Mouse (Mus musculus) forebrain, embryonic 15.5 days (tissue): ENCODE measurements around the gene Klre1. TPM values are rescaled to one million over a fixed set of nuclear protein-coding genes. Genes with fewer than 3 reads are reported as not detected.

Experiments
- ATAC-seq: fragments of 200-750 bp; cut with Nextera tagmentation; replicated peaks from 2 replicates; pipeline ENCODE4 v1.8.0; 2017; ENCODE audit warnings: mild to moderate bottlenecking, moderate TSS enrichment, moderate library complexity
- H3K27ac ChIP-seq: fragments of 300-500 bp; sonication (generic); replicated peaks from 2 replicates; pipeline ENCODE4 v1.5.1; 2015; ENCODE audit warnings: mild to moderate bottlenecking, inconsistent platforms
- H3K27me3 ChIP-seq: fragments of 300-500 bp; sonication (generic); 2 replicates; pipeline ENCODE4 v1.6.1; 2015; ENCODE audit warnings: inconsistent platforms
- H3K36me3 ChIP-seq: fragments of 300-500 bp; sonication (generic); 2 replicates; pipeline ENCODE4 v1.6.1; 2015; ENCODE audit warnings: mild to moderate bottlenecking, inconsistent platforms
- H3K4me1 ChIP-seq: fragments of 300-500 bp; sonication (generic); 2 replicates; pipeline ENCODE4 v1.6.1; 2015; ENCODE audit warnings: inconsistent platforms
- H3K4me2 ChIP-seq: fragments of 300-500 bp; sonication (generic); replicated peaks from 2 replicates; pipeline ENCODE4 v1.6.1; 2015; ENCODE audit warnings: mild to moderate bottlenecking, inconsistent platforms
- H3K4me3 ChIP-seq: fragments of 300-500 bp; sonication (generic); 2 replicates; pipeline ENCODE4 v1.5.1; 2015; ENCODE audit warnings: mild to moderate bottlenecking, inconsistent platforms
- H3K9ac ChIP-seq: fragments of 300-500 bp; sonication (generic); replicated peaks from 2 replicates; pipeline ENCODE4 v1.6.1; 2015; ENCODE audit warnings: mild to moderate bottlenecking, inconsistent platforms
- H3K9me3 ChIP-seq: fragments of 300-500 bp; sonication (generic); 2 replicates; pipeline ENCODE4 v1.6.1; 2016; ENCODE audit warnings: inconsistent platforms
- WGBS: fragments of 180-500 bp; shearing (Covaris S2); methylation state at CpG from one replicate; pipeline ENCODE4 v1.1.7; 2015; ENCODE audit warnings: mixed read lengths; 5-methylcytosine and 5-hydroxymethylcytosine counted together
- polyA plus RNA-seq: library from polyadenylated mRNA; unstranded; fragments of >200 nt; fragmentation: Nextera tagmentation; extraction: Ambion mirVana; gene quantifications from 2 replicates; pipeline ENCODE4 v1.2.1, GENCODE M21; 2015

Klre1 gene
- not detected in 2 replicates for polyA plus RNA-seq

GRCm38 (mm10) chr6:129577605-129578004, at the start of gene Klre1:
TSS of gene Klre1 (plus strand) at chr6:129577905.
- 98% methylated on average over 8 of the region's 8 CpGs for WGBS
- ATAC-seq, result no peak
- Histone ChIP-seq H3K36me3 (no peaks in the 10 kb centered on the region), H3K27ac (no peak within 1 kb of the TSS), H3K9me3 (no peaks in the 10 kb centered on the region), H3K9ac (no peak within 1 kb of the TSS), H3K4me1 (no peaks in the 10 kb centered on the region), H3K4me3 (no peak within 1 kb of the TSS), H3K27me3 (no peaks in the 10 kb centered on the region), H3K4me2 (no peak within 1 kb of the TSS)

GRCm38 (mm10) chr6:129529605-129530004, 48.1 kb upstream of the Klre1 start:
- 74% methylated on average over 1 of the region's 1 CpGs for WGBS
- Histone ChIP-seq H3K4me2 (no peak overlapping the region), H3K4me3 (no peak overlapping the region), H3K36me3 (no peaks in the 10 kb centered on the region), H3K9ac (no peak overlapping the region), H3K27me3 (no peaks in the 10 kb centered on the region), H3K9me3 (no peaks in the 10 kb centered on the region), H3K27ac (no peak overlapping the region), H3K4me1 (peaks cover 10% of the 10 kb centered on the region)
- ATAC-seq, result no peak

GRCm38 (mm10) chr6:129530261-129530660, 47.4 kb upstream of the Klre1 start:
- no peak overlapping the region for H3K4me3 ChIP-seq
- H3K4me2 ChIP-seq, result no peak overlapping the region
- peaks cover 16% of the 10 kb centered on the region for H3K4me1 ChIP-seq
- no peak for ATAC-seq
- H3K27ac ChIP-seq, result no peak overlapping the region
- no peaks in the 10 kb centered on the region for H3K27me3 ChIP-seq
- H3K9me3 ChIP-seq, result no peaks in the 10 kb centered on the region
- no peaks in the 10 kb centered on the region for H3K36me3 ChIP-seq
- no peak overlapping the region for H3K9ac ChIP-seq

- Histone ChIP-seq H3K27me3 (no peaks in the 10 kb centered on the region), H3K9me3 (no peaks in the 10 kb centered on the region), H3K9ac (peak overlapping the region; percentile 87), H3K36me3 (peaks cover 3% of the 10 kb centered on the region; the same call in 1 of the 2 replicates), H3K4me3 (peak overlapping the region; percentile 78), H3K27ac (peak overlapping the region; percentile 85), H3K4me1 (peaks cover 29% of the 10 kb centered on the region), H3K4me2 (peak overlapping the region; percentile 59)
- WGBS, result 36% methylated on average over 7 of the region's 7 CpGs
- ATAC-seq, result peak; percentile 42
These were observed 45.2 kb upstream of the Klre1 start for GRCm38 (mm10) chr6:129532556-129532941.

- peak within 1 kb of the TSS; percentile 78 for H3K4me3 ChIP-seq
- H3K9ac ChIP-seq, result peak within 1 kb of the TSS; percentile 87
- peak within 1 kb of the TSS; percentile 85 for H3K27ac ChIP-seq
- peak within 1 kb of the TSS; percentile 59 for H3K4me2 ChIP-seq
- H3K36me3 ChIP-seq, result peaks cover 9% of the 10 kb centered on the region
- H3K27me3 ChIP-seq, result no peaks in the 10 kb centered on the region
- ATAC-seq, result peak; percentile 88
- peaks cover 29% of the 10 kb centered on the region for H3K4me1 ChIP-seq
- H3K9me3 ChIP-seq, result no peaks in the 10 kb centered on the region
- WGBS, result under 1% methylated on average over 55 of the region's 55 CpGs
These were observed 44.5 kb upstream of the Klre1 start, which contains the start of gene Gabarapl1 for GRCm38 (mm10) chr6:129532942-129533860. TSS of gene Gabarapl1 (plus strand) at chr6:129533160.

- Histone ChIP-seq H3K27me3 (no peaks in the 10 kb centered on the region), H3K4me2 (peak overlapping the region; percentile 59), H3K4me3 (peak overlapping the region; percentile 78), H3K27ac (peak overlapping the region; percentile 85), H3K4me1 (peaks cover 29% of the 10 kb centered on the region), H3K36me3 (peaks cover 17% of the 10 kb centered on the region), H3K9me3 (no peaks in the 10 kb centered on the region), H3K9ac (peak overlapping the region; percentile 87)
- 5% methylated on average over 9 of the region's 9 CpGs for WGBS
- peak; percentile 46 for ATAC-seq
These were observed 43.6 kb upstream of the Klre1 start for GRCm38 (mm10) chr6:129534057-129534456.

GRCm38 (mm10) chr6:129534627-129535190, 43.0 kb upstream of the Klre1 start:
- peaks cover 29% of the 10 kb centered on the region for H3K4me1 ChIP-seq
- no peaks in the 10 kb centered on the region for H3K9me3 ChIP-seq
- peak overlapping the region; percentile 87 for H3K9ac ChIP-seq
- peak; percentile 15; the same call in 1 of the 2 replicates for ATAC-seq
- no peaks in the 10 kb centered on the region for H3K27me3 ChIP-seq
- 43% methylated on average over 4 of the region's 4 CpGs for WGBS
- H3K36me3 ChIP-seq, result peaks cover 24% of the 10 kb centered on the region
- H3K4me3 ChIP-seq, result peak overlapping the region; percentile 78
- H3K27ac ChIP-seq, result peak overlapping the region; percentile 85; the same call in 1 of the 2 replicates
- H3K4me2 ChIP-seq, result peak overlapping the region; percentile 59

GRCm38 (mm10) chr6:129535723-129536122, 42.0 kb upstream of the Klre1 start:
- ATAC-seq, result no peak
- WGBS, result 87% methylated on average over 4 of the region's 4 CpGs
- Histone ChIP-seq H3K4me1 (peaks cover 29% of the 10 kb centered on the region), H3K4me3 (peak overlapping the region; percentile 78; the same call in 1 of the 2 replicates), H3K36me3 (peaks cover 34% of the 10 kb centered on the region), H3K4me2 (peak overlapping the region; percentile 59), H3K9me3 (no peaks in the 10 kb centered on the region), H3K27ac (no peak overlapping the region), H3K9ac (no peak overlapping the region), H3K27me3 (no peaks in the 10 kb centered on the region)

- Histone ChIP-seq H3K36me3 (peaks cover 52% of the 10 kb centered on the region), H3K9me3 (no peaks in the 10 kb centered on the region), H3K9ac (no peak overlapping the region), H3K27ac (no peak overlapping the region), H3K4me2 (no peak overlapping the region), H3K27me3 (no peaks in the 10 kb centered on the region), H3K4me3 (no peak overlapping the region), H3K4me1 (peaks cover 22% of the 10 kb centered on the region)
- WGBS, result 88% methylated on average over 6 of the region's 6 CpGs
- no peak for ATAC-seq
These were observed 39.1 kb upstream of the Klre1 start for GRCm38 (mm10) chr6:129538555-129538954.

- no peak overlapping the region for H3K4me3 ChIP-seq
- no peak overlapping the region for H3K9ac ChIP-seq
- H3K27me3 ChIP-seq, result no peaks in the 10 kb centered on the region
- H3K27ac ChIP-seq, result no peak overlapping the region
- 65% methylated on average over 9 of the region's 9 CpGs for WGBS
- H3K36me3 ChIP-seq, result peaks cover 52% of the 10 kb centered on the region
- ATAC-seq, result no peak
- no peak overlapping the region for H3K4me2 ChIP-seq
- H3K9me3 ChIP-seq, result no peaks in the 10 kb centered on the region
- H3K4me1 ChIP-seq, result no peaks in the 10 kb centered on the region
These were observed 35.8 kb upstream of the Klre1 start for GRCm38 (mm10) chr6:129541931-129542330.

- Histone ChIP-seq H3K9ac (no peak overlapping the region), H3K4me3 (no peak overlapping the region), H3K36me3 (peaks cover 49% of the 10 kb centered on the region), H3K9me3 (no peaks in the 10 kb centered on the region), H3K27ac (no peak overlapping the region), H3K27me3 (no peaks in the 10 kb centered on the region), H3K4me1 (no peaks in the 10 kb centered on the region), H3K4me2 (no peak overlapping the region)
- 92% methylated on average over 3 of the region's 3 CpGs for WGBS
- ATAC-seq, result no peak
These were observed 35.2 kb upstream of the Klre1 start for GRCm38 (mm10) chr6:129542540-129542939.
